Mouse (Mus musculus): ENCODE results near the gene Inpp4b. TPM values are rescaled to one million over a fixed set of nuclear protein-coding genes. Genes with fewer than 3 reads are reported as not detected.

Gene Inpp4b
- polyA plus RNA-seq, 1 experiment, result 3.0 TPM

DNA sequence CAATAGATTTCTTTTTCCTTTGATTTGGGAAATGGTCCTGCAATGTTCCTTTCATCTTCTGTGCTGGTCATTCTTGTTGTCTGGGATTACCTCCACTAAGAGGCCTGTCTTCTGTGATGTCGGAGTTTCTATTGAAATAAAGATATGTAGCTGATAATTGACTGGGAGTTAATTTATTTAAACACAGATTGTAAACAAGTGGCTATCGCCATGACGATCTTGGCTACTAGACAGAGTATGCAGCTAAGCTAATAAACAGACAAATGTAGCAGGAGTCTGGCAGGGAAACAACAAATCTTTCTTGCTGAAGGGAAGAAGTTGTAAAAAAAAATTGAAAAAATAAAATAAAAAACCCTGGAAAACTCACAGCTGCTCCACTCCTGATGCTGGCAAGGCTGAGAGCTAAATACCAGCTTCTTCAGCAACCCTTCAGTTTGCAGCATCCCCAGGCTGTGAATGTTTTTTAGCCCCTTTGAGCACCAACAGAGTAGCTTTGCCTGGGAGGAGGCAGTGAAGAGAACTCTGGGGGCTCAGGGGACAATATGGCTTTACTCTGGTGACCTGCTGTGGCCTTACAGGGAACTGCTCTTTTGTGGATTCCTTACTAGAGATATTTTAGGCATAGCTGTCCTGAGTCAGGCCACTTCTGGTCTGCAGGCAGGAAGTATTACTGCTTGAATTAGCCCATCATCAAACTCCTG is 469.8 kb downstream of the Inpp4b start:
- TF ChIP-seq CTCF (IDR thresholded peaks at IDR 0.05; ENCODE audit: borderline replicate concordance, extremely low read depth, insufficient read depth, insufficient read length) (peak; percentile 17; the same call in 1 of the 2 replicates), POLR2A (IDR thresholded peaks at IDR 0.05; ENCODE audit: borderline replicate concordance, extremely low read depth, insufficient read depth, insufficient read length, poor library complexity, severe bottlenecking) (no peak)
- peak; percentile 83 for DNase-seq (ENCODE audit: low read depth)

DNA sequence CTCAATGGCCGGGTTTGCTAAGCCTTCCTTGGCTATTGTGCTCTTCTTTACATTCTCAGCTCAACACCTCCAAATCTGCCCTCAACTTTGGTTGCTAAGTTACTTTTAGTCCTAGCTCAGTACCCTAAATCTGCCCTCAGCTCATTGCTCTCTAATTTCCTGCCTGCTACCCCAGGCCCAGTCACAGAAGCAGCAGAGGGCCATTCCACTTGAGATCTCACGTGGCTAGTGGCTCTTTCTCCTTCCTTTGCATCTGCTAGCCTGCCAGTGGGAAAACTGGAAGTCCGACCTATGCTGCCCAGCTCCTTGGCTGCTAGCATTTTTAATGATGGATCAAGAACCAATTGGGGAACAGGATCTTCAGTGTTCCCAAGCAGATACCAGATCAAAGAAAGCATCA is 472.4 kb downstream of the Inpp4b start:
- DNase-seq (ENCODE audit: low read depth), result no peak
- TF ChIP-seq POLR2A (IDR thresholded peaks at IDR 0.05; ENCODE audit: borderline replicate concordance, extremely low read depth, insufficient read depth, insufficient read length, poor library complexity, severe bottlenecking) (no peak), CTCF (IDR thresholded peaks at IDR 0.05; ENCODE audit: borderline replicate concordance, extremely low read depth, insufficient read depth, insufficient read length) (no peak)

DNA sequence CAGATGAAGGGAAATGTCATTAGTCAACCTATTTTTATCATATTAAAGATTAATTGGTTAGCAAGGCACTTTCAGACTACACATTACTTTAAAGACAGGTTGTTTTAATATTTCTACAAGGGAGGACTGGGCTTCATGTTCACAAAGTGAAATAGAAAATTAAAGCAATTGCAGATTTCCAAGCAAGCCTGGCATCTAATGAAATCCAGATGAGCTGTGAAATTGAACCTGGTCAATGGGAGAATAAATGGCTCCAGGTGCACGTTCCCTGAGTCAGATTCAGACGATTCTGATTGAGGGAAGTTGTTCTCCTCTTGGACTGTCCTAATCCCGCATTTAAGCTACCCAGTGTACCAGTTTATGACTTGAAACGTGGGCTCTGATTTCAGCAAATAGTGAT is 473.2 kb downstream of the Inpp4b start:
- TF ChIP-seq CTCF (IDR thresholded peaks at IDR 0.05; ENCODE audit: borderline replicate concordance, extremely low read depth, insufficient read depth, insufficient read length), result no peak
- TF ChIP-seq POLR2A (IDR thresholded peaks at IDR 0.05; ENCODE audit: borderline replicate concordance, extremely low read depth, insufficient read depth, insufficient read length, poor library complexity, severe bottlenecking), result no peak
- DNase-seq (ENCODE audit: low read depth), result no peak

DNA sequence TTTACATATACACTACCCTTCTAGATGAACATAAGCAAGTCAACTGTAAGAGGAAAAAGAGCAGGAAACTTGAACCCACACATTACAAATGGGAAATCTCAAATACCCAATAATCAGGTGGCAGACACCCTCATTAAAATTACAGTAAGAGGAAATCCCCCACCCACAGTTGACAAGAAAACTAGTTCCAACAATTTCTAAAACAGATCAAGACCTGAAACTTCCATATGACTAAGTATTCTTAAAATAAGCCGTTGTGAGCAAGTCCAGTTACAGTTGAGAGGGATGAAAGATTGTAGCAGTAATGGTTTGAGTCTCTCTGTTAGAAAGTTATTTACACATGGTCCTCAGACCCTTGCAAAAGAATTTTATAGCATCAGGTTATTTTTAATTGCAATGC is 480.8 kb downstream of the Inpp4b start:
- no peak for DNase-seq (ENCODE audit: low read depth)
- TF ChIP-seq CTCF (IDR thresholded peaks at IDR 0.05; ENCODE audit: borderline replicate concordance, extremely low read depth, insufficient read depth, insufficient read length) (no peak), POLR2A (IDR thresholded peaks at IDR 0.05; ENCODE audit: borderline replicate concordance, extremely low read depth, insufficient read depth, insufficient read length, poor library complexity, severe bottlenecking) (no peak)

DNA sequence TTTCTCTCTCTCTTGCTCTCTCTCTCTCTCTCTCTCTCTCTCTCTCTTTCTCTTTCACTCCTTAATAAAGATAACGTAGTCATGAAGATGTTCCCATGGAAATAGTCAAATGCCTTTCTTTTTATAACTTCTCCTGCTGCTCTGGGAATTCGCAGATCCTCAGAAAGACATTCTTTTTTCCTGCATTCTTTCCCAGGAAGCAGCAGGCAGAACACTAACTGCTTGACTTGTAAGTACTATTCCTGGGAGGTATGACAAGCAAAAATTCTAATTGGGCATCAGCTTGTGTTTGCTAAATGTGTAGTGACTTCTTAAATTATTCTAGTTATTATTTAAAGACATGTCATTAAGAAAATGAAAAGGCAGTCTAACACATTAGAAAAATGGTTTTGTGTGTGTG is 482.6 kb downstream of the Inpp4b start:
- no peak for TF ChIP-seq POLR2A (IDR thresholded peaks at IDR 0.05; ENCODE audit: borderline replicate concordance, extremely low read depth, insufficient read depth, insufficient read length, poor library complexity, severe bottlenecking)
- TF ChIP-seq CTCF (IDR thresholded peaks at IDR 0.05; ENCODE audit: borderline replicate concordance, extremely low read depth, insufficient read depth, insufficient read length), result no peak
- DNase-seq (ENCODE audit: low read depth), result peak; percentile 29

DNA sequence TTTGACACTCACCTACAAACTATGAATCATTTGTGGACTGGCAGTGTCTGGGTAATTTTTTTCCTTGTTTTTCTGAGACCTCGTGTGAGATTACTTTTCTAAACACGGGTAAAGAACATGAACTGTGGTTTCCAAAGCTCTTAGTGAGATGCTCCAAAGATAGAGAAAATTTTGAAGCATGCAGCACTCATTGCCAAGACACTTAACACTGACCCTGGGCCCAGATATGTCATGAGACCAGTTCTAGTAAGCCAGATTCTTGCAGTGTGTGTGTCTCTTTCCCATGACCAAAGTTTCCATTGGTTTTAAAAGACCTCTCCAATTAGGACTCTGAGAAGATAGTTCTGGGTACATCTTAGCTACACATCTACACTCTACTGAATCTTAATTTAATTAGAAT is 484.1 kb downstream of the Inpp4b start:
- no peak for TF ChIP-seq POLR2A (IDR thresholded peaks at IDR 0.05; ENCODE audit: borderline replicate concordance, extremely low read depth, insufficient read depth, insufficient read length, poor library complexity, severe bottlenecking)
- no peak for DNase-seq (ENCODE audit: low read depth)

DNA sequence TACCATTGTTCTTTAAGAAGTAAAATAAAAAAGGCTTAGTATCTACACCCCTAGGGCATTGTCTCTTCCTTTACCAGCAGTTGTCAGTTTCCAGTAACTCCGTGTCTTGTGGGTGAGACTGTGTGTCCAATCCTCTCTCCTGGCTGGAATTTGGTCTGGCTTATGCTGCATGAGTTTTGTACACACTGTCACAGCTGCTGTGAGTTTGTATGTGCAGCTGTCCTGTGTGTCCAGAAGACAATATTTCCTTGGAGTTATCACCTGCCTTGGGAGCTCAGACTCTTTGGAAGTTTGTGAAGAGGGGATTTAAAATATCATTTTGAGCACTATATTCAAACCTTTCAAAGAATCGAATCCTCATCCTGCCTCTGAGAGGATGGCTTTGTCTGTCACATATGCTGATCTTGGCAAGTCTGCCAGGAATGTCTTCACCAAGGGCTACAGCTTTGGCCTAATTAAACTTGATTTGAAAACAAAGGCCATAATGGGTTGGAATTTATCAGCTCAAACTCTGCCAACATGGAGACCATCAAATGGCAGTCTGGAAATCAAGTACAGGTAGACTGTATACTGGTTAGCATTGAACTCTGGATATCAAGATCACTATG is 485.1 kb downstream of the Inpp4b start:
- TF ChIP-seq CTCF (IDR thresholded peaks at IDR 0.05; ENCODE audit: borderline replicate concordance, extremely low read depth, insufficient read depth, insufficient read length) (no peak), POLR2A (IDR thresholded peaks at IDR 0.05; ENCODE audit: borderline replicate concordance, extremely low read depth, insufficient read depth, insufficient read length, poor library complexity, severe bottlenecking) (no peak)

DNA sequence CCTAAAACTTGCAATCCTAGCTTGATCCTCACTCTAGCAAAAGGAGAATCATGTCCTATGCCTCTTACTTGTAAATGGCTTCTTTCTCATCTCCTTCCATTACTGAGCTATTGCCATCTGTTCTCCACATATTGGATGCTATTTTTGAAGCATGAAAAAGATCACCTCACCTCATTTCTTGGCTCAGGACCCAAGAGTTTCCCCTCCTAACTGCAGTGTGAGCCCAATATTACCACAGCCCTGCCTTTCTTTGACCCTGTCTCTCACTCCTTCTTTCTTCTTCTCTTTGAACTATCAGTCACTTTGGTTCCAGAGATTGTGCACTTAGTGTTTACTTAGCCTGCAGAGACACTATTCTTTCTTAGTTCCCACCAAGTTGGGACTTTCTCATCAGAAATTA is 489.1 kb downstream of the Inpp4b start:
- no peak for TF ChIP-seq CTCF (IDR thresholded peaks at IDR 0.05; ENCODE audit: borderline replicate concordance, extremely low read depth, insufficient read depth, insufficient read length)
- no peak for TF ChIP-seq POLR2A (IDR thresholded peaks at IDR 0.05; ENCODE audit: borderline replicate concordance, extremely low read depth, insufficient read depth, insufficient read length, poor library complexity, severe bottlenecking)
- no peak for DNase-seq (ENCODE audit: low read depth)

More for the DNA sequence above, 485.1 kb downstream of the Inpp4b start:
- DNase-seq (ENCODE audit: low read depth), result no peak

DNA sequence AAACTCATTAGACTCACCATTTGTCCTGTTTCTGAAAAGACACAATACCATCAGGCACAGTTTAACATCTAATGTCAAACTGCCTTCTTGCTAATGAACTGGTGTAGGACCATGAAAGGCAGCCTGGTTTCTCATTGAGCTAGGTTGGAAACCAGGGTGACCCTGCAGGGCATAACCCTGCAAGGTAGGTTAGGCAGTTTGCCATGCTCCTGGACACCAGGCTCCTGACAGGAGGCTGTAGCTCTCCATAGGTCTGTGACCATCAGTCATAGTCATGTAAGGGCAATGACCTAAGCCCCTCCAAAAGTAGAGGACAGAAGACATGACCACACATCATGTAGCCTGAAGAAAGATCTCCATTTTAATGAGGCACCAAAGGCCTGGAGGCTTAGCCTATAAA is 491.5 kb downstream of the Inpp4b start:
- TF ChIP-seq POLR2A (IDR thresholded peaks at IDR 0.05; ENCODE audit: borderline replicate concordance, extremely low read depth, insufficient read depth, insufficient read length, poor library complexity, severe bottlenecking) (no peak), CTCF (IDR thresholded peaks at IDR 0.05; ENCODE audit: borderline replicate concordance, extremely low read depth, insufficient read depth, insufficient read length) (no peak)
- DNase-seq (ENCODE audit: low read depth), result no peak

DNA sequence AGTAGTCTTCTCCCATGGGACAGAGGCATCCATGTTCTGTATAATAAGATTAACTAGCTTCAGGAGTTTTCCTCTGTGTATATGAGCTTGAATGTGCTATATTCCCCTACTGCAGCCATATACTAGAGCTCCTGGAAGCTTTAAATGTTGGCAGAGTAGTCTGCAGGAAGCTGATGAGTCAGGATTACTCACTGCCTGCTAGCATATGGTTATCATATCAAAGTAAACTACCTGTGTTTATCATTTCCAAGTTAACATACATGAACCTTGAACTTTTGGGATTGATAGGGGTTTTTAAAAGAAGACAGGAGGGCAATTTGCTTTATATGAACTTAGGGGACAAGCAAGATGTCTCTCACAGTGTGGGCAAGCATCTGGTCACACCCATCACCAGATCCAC is 498.2 kb downstream of the Inpp4b start:
- no peak for TF ChIP-seq CTCF (IDR thresholded peaks at IDR 0.05; ENCODE audit: borderline replicate concordance, extremely low read depth, insufficient read depth, insufficient read length)
- TF ChIP-seq POLR2A (IDR thresholded peaks at IDR 0.05; ENCODE audit: borderline replicate concordance, extremely low read depth, insufficient read depth, insufficient read length, poor library complexity, severe bottlenecking), result no peak
- DNase-seq (ENCODE audit: low read depth), result no peak

DNA sequence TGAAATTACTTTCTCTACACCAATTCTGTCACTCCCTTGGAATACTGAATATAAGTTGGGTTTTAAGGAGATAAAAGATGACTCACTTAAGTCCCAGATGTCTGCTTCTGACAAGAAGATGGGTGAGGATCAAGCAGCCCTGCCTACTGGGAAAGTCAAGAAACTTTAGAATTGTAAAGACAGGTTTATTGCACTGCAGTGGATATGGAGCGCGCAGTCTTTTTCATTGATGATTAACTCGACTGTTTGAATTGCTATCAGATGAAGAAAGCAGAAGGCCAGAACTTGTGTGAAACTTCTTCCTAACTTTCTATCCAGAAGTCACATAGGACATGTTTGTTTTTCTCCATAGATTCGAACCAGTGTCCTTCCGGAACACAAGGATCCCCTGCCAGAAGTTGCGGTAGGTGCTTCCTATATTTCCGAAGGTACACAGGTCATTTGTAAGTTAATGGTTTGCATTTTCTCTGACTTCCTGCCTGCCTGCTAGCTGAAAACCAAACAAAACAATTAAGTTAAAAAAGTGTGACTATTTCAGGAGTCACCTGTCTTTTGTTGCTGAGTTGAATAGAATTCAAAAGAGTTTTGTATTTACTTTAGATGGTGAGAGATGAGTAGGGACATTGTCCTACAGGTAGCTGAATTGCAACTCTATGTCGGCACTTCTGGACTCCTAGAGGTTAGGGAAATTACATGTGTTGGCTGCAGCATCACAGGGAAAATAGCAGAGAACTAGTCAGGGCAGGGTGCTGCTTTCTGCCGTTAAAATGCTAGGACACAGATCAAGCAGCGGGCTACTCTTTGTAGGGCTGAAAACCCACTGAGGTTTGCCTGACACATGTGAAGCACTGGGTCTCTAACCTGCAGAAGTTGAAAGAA is 502.0 kb downstream of the Inpp4b start:
- no peak for TF ChIP-seq POLR2A (IDR thresholded peaks at IDR 0.05; ENCODE audit: borderline replicate concordance, extremely low read depth, insufficient read depth, insufficient read length, poor library complexity, severe bottlenecking)
- TF ChIP-seq CTCF (IDR thresholded peaks at IDR 0.05; ENCODE audit: borderline replicate concordance, extremely low read depth, insufficient read depth, insufficient read length), result no peak
- no peak for DNase-seq (ENCODE audit: low read depth)
